Mouse (Mus musculus): ENCODE data around the gene Gad1.

DNA sequence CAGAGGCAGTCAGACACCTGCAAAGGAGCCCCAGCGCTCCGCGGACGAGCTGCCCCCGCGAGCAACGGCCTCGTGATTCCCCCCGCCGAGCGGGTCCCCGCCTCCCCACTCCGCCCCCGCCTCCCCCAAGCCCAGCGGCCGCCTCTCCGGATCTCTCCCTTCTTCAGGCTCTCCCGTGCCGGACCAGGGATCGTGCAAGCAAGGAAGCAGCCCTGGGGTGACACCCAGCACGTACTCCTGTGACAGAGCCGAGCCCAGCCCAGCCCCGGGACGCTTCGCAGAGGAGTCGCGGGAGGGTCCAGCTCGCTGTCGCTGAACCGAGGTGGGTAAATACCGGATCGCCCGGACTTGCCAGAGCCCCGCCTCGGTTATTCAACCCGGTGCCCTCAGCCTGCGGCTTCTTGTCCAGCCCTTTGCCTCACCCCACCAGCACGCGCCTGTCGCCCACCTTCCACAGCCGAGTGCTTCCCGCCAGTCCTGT is 9.2 kb downstream of the Gad1 start:
- TF ChIP-seq POLR2A (IDR thresholded peaks at IDR 0.05; ENCODE audit: control insufficient read depth, low read depth, low read length): no peak
- TF ChIP-seq CTCF (IDR thresholded peaks at IDR 0.05; ENCODE audit: control insufficient read depth, insufficient read depth, insufficient replicate concordance, low read depth, low read length): no peak

Measured in testis, adult 2 months (tissue).